Mouse (Mus musculus) MEL (cell line): ENCODE measurements around the gene Tmtc1. TPM values are rescaled to one million over a fixed set of nuclear protein-coding genes. Genes with fewer than 3 reads are reported as not detected.

Experiments
- DNase-seq: peaks from one replicate; pipeline ENCODE4 v3.0.0; 2011; ENCODE audit warnings: low read depth, low spot score
- H3K27ac ChIP-seq: 2 replicates; pipeline ENCODE4 v1.5.1; 2012; ENCODE audit warnings: low read depth, mild to moderate bottlenecking, control low read depth, low read length, moderate library complexity; ENCODE audit not compliant: control insufficient read depth
- H3K27me3 ChIP-seq, 2 experiments: fragments of 150-350 bp in 1 of 2; sonication (generic) in 1 of 2; 2 replicates each; pipeline ENCODE4 v1.6.1; 2012; ENCODE audit warnings: low read length in 2 of 2, mild to moderate bottlenecking in 2 of 2, improper control_type of control experiment in 1 of 2, moderate library complexity in 1 of 2; ENCODE audit not compliant: insufficient read depth in 2 of 2, control insufficient read depth in 1 of 2
- H3K36me3 ChIP-seq, 2 experiments: 2 replicates each; pipeline ENCODE4 v1.6.1; 2012 to 2014; ENCODE audit warnings: low read length in 2 of 2, improper control_type of control experiment in 1 of 2, inconsistent platforms in 1 of 2, mild to moderate bottlenecking in 1 of 2; ENCODE audit not compliant: insufficient read depth in 2 of 2, control insufficient read depth in 1 of 2
- H3K4me1 ChIP-seq, 2 experiments: fragments of 150-350 bp in 1 of 2; sonication (generic) in 1 of 2; 2 replicates each; pipeline ENCODE4 v1.6.1; 2012; ENCODE audit warnings: low read length in 2 of 2, improper control_type of control experiment in 1 of 2, mild to moderate bottlenecking in 1 of 2; ENCODE audit not compliant: insufficient read depth in 2 of 2, control insufficient read depth in 1 of 2
- H3K4me3 ChIP-seq, 2 experiments: fragments of 150-350 bp in 1 of 2; sonication (generic) in 1 of 2; 2 replicates each; pipeline ENCODE4 v1.5.1; 2012; ENCODE audit warnings: low read depth in 2 of 2, low read length in 2 of 2, mild to moderate bottlenecking in 2 of 2, moderate library complexity in 2 of 2, control low read depth in 1 of 2, improper control_type of control experiment in 1 of 2; ENCODE audit not compliant: control insufficient read depth in 1 of 2, insufficient read depth in 1 of 2
- H3K79me2 ChIP-seq: 2 replicates; pipeline ENCODE4 v1.6.1; 2012; ENCODE audit warnings: mild to moderate bottlenecking, low read length, moderate library complexity; ENCODE audit not compliant: control insufficient read depth, poor library complexity, insufficient read depth
- H3K9ac ChIP-seq: 2 replicates; pipeline ENCODE4 v1.6.1; 2012; ENCODE audit warnings: low read depth, mild to moderate bottlenecking, control low read depth, low read length, moderate library complexity; ENCODE audit not compliant: control insufficient read depth, poor library complexity, severe bottlenecking
- H3K9me3 ChIP-seq: fragments of 150-350 bp; sonication (generic); replicated peaks from 2 replicates; pipeline ENCODE4 v1.6.1; 2012; ENCODE audit warnings: mild to moderate bottlenecking, low read length, improper control_type of control experiment, moderate library complexity; ENCODE audit not compliant: insufficient read depth
- CHD2 ChIP-seq: IDR thresholded peaks from 2 replicates; pipeline ENCODE4 v1.6.1; 2011; ENCODE audit warnings: low read length, improper control_type of control experiment
- ELF1 ChIP-seq: IDR thresholded peaks from 2 replicates; pipeline ENCODE4 v1.6.1; 2014; ENCODE audit warnings: low read depth, mild to moderate bottlenecking, inconsistent platforms, low read length, improper control_type of control experiment, moderate library complexity
- EP300 ChIP-seq, 2 experiments: IDR thresholded peaks; 2 replicates each; pipeline ENCODE4 v1.6.1; 2011; ENCODE audit warnings: improper control_type of control experiment in 2 of 2, low read length in 2 of 2, low read depth in 1 of 2, mild to moderate bottlenecking in 1 of 2
- ETS1 ChIP-seq: IDR thresholded peaks from 2 replicates; pipeline ENCODE4 v1.6.1; 2012; ENCODE audit warnings: low read depth, mild to moderate bottlenecking, inconsistent platforms, low read length, improper control_type of control experiment, moderate library complexity
- GABPA ChIP-seq: IDR thresholded peaks from 2 replicates; pipeline ENCODE4 v1.6.1; 2012; ENCODE audit warnings: low read depth, mild to moderate bottlenecking, inconsistent platforms, low read length, improper control_type of control experiment, moderate library complexity
- HCFC1 ChIP-seq: IDR thresholded peaks from 2 replicates; pipeline ENCODE4 v1.6.1; 2012; ENCODE audit warnings: low read depth, mild to moderate bottlenecking, inconsistent platforms, low read length, improper control_type of control experiment, moderate library complexity
- MAFK ChIP-seq: IDR thresholded peaks from 2 replicates; pipeline ENCODE4 v1.6.1; 2011; ENCODE audit warnings: low read depth, mild to moderate bottlenecking, low read length, improper control_type of control experiment, borderline replicate concordance
- MAX ChIP-seq: IDR thresholded peaks from 2 replicates; pipeline ENCODE4 v1.6.1; 2011; ENCODE audit warnings: low read length, improper control_type of control experiment
- MEF2A ChIP-seq: IDR thresholded peaks from 2 replicates; pipeline ENCODE4 v1.6.1; 2014; ENCODE audit warnings: low read depth, mild to moderate bottlenecking, inconsistent platforms, low read length, improper control_type of control experiment; ENCODE audit not compliant: poor library complexity, insufficient replicate concordance, severe bottlenecking; ENCODE audit errors: extremely low read depth
- NELFE ChIP-seq: IDR thresholded peaks from 2 replicates; pipeline ENCODE4 v1.6.1; 2011; ENCODE audit warnings: low read depth, low read length, improper control_type of control experiment
- NRF1 ChIP-seq: IDR thresholded peaks from 2 replicates; pipeline ENCODE4 v1.6.1; 2014; ENCODE audit warnings: low read depth, mild to moderate bottlenecking, inconsistent platforms, low read length, improper control_type of control experiment, moderate library complexity; ENCODE audit not compliant: poor library complexity, insufficient read depth, severe bottlenecking
- POLR2A ChIP-seq, 2 experiments: IDR thresholded peaks; 2 replicates each; pipeline ENCODE4 v1.6.1; 2011 to 2012; ENCODE audit warnings: low read length in 2 of 2, mild to moderate bottlenecking in 2 of 2, control low read depth in 1 of 2, improper control_type of control experiment in 1 of 2, low read depth in 1 of 2, moderate library complexity in 1 of 2; ENCODE audit not compliant: control insufficient read depth in 1 of 2, insufficient read depth in 1 of 2, poor library complexity in 1 of 2
- RAD21 ChIP-seq: IDR thresholded peaks from 2 replicates; pipeline ENCODE4 v1.6.1; 2011; ENCODE audit warnings: mild to moderate bottlenecking, low read depth, low read length, improper control_type of control experiment
- SIN3A ChIP-seq: IDR thresholded peaks from 2 replicates; pipeline ENCODE4 v1.6.1; 2012; ENCODE audit warnings: low read length, improper control_type of control experiment, inconsistent platforms
- TBP ChIP-seq: IDR thresholded peaks from 2 replicates; pipeline ENCODE4 v1.8.0; 2011; ENCODE audit warnings: low read depth, low read length, improper control_type of control experiment
- USF1 ChIP-seq: IDR thresholded peaks from 2 replicates; pipeline ENCODE4 v1.6.1; 2014; ENCODE audit warnings: low read depth, mild to moderate bottlenecking, inconsistent platforms, low read length, improper control_type of control experiment, moderate library complexity
- USF2 ChIP-seq, 2 experiments: IDR thresholded peaks; 2 replicates each; pipeline ENCODE4 v1.6.1; 2011 to 2012; ENCODE audit warnings: improper control_type of control experiment in 2 of 2, low read length in 2 of 2, borderline replicate concordance in 1 of 2, inconsistent platforms in 1 of 2, low read depth in 1 of 2, mild to moderate bottlenecking in 1 of 2; ENCODE audit not compliant: insufficient read depth in 1 of 2
- ZC3H11A ChIP-seq: IDR thresholded peaks from 2 replicates; pipeline ENCODE4 v1.6.1; 2012; ENCODE audit warnings: low read depth, mild to moderate bottlenecking, inconsistent platforms, low read length, improper control_type of control experiment
- polyA plus RNA-seq, 2 experiments: library from polyadenylated mRNA; stranded (reverse) in 1 of 2; unstranded in 1 of 2; fragments of >175 nt in 1 of 2; fragments of >200 nt in 1 of 2; gene quantifications; 2 replicates each; pipeline versions ENCODE4 v1.2.1 to v1.2.4; 2012; ENCODE audit warnings: low replicate concordance in 2 of 2, low read depth in 1 of 2; ENCODE audit not compliant: insufficient read length in 2 of 2, insufficient read depth in 1 of 2, missing spikeins in 1 of 2
- total RNA-seq: library from RNA; depleted of rRNA; stranded (reverse); fragments of 300-350 nt; gene quantifications from 2 replicates; pipeline ENCODE4 v1.2.3, GENCODE M21; 2012

Gene Tmtc1
- total and polyA plus RNA-seq, 3 experiments, result 0.03 TPM; not detected in 2

DNA sequence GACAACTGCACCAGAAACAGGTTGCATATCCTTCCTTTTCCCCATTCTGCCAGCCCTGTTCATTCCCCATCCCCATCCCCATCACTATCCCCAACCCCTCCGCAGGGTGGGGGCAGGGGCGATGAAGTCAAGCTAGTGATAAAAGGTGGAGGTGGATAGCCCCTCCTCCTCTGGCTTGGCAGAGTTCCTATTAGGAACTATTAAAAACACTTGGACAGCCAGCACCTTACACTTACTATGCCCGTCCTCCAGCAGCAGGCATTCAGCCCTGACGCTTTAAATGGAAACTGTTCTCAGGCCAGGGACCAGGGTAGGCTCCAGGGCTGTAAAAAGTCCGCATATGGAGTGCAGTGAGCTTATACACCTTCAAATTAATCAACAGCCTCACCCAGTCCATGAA is 2.3 kb downstream of the Tmtc1 start:
- DNase-seq, result no peak
- no peaks in the 10 kb centered on the region for H3K27me3 ChIP-seq
- no peak overlapping the region for H3K4me3 ChIP-seq
- no peaks in the 10 kb centered on the region for H3K36me3 ChIP-seq
- H3K4me1 ChIP-seq, result no peaks in the 10 kb centered on the region
- no peak overlapping the region for H3K27ac ChIP-seq
- no peaks in the 10 kb centered on the region for H3K79me2 ChIP-seq
- no peak overlapping the region for H3K9ac ChIP-seq
- H3K9me3 ChIP-seq, result no peaks in the 10 kb centered on the region
- TF ChIP-seq MEF2A (no peak), EP300 (IDR thresholded peaks at IDR 0.05; ENCODE audit: low read depth in 1 of 2, low read length in 2 of 2) (no peak), RAD21 (no peak), NRF1 (no peak), POLR2A (IDR thresholded peaks at IDR 0.05; ENCODE audit: control insufficient read depth in 1 of 2, insufficient read depth in 1 of 2, low read depth in 1 of 2, low read length in 2 of 2, poor library complexity in 1 of 2) (no peak), SIN3A (no peak), USF1 (no peak)

DNA sequence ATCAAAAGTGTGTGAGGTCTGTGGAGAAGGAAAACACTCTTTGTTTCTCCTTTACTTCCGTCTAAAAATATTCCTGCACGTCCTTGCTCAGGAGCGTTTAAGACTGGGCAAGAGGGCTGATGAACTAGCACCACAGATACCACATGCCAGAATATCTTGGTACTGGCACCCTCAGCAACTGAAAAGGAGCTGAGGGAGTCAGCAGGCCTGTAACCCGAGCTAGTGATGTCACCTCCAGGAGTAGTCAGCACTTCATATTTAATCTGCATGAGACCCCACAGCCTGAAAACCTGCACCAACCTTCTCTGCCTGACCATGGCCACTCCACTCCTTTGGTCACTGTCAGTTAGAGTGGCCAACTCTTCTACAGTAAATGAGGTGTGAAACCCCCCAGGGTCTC is 5.1 kb downstream of the Tmtc1 start:
- H3K9me3 ChIP-seq, result no peaks in the 10 kb centered on the region
- H3K79me2 ChIP-seq, result no peaks in the 10 kb centered on the region
- H3K4me1 ChIP-seq, result no peaks in the 10 kb centered on the region
- no peak for DNase-seq
- TF ChIP-seq TBP (no peak), ZC3H11A (no peak), NELFE (no peak), MAFK (no peak), USF2 (IDR thresholded peaks at IDR 0.05; ENCODE audit: borderline replicate concordance in 1 of 2, insufficient read depth in 1 of 2, low read depth in 1 of 2, low read length in 2 of 2) (no peak), GABPA (no peak), HCFC1 (no peak), ETS1 (no peak), POLR2A (IDR thresholded peaks at IDR 0.05; ENCODE audit: control insufficient read depth in 1 of 2, insufficient read depth in 1 of 2, low read depth in 1 of 2, low read length in 2 of 2, poor library complexity in 1 of 2) (no peak)
- no peak overlapping the region for H3K27ac ChIP-seq
- H3K9ac ChIP-seq, result no peak overlapping the region
- no peaks in the 10 kb centered on the region for H3K36me3 ChIP-seq
- H3K4me3 ChIP-seq, result no peak overlapping the region
- H3K27me3 ChIP-seq, result no peaks in the 10 kb centered on the region

DNA sequence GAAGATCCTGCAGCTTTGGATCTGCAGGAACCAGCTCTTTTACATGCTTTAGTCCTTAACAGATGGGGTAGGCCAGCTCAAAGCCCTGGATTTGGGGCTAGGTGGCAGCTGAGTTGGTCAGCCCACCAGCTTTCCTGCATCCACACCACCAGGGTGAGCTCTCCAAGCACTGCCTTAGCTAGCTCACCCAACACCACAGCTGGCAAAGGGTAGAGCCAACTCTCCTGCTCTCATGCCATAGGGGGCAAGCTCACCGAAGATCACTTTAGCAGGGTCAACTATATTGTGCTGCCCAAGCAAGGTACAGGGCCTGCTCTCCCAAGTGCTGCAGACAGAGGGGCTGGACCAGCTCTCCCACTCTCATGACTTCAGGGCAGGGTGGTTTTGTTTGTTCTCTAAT is 6.6 kb downstream of the Tmtc1 start:
- no peaks in the 10 kb centered on the region for H3K9me3 ChIP-seq
- H3K27me3 ChIP-seq, result no peaks in the 10 kb centered on the region
- H3K36me3 ChIP-seq, result no peaks in the 10 kb centered on the region
- no peak overlapping the region for H3K4me3 ChIP-seq
- TF ChIP-seq MAX, result no peak
- TF ChIP-seq USF1, result no peak
- TF ChIP-seq ELF1, result no peak
- no peak for TF ChIP-seq GABPA
- TF ChIP-seq USF2 (IDR thresholded peaks at IDR 0.05; ENCODE audit: borderline replicate concordance in 1 of 2, insufficient read depth in 1 of 2, low read depth in 1 of 2, low read length in 2 of 2), result no peak
- no peak for TF ChIP-seq RAD21
- no peak for TF ChIP-seq CHD2
- TF ChIP-seq, all 39 proteins: peak for 0
- no peak for DNase-seq
- H3K4me1 ChIP-seq, result no peaks in the 10 kb centered on the region
- H3K79me2 ChIP-seq, result no peaks in the 10 kb centered on the region
- no peak overlapping the region for H3K9ac ChIP-seq
- H3K27ac ChIP-seq, result no peak overlapping the region
